Mouse (Mus musculus): Measurements from ENCODE around the gene Prr12.

The Prr12 gene

DNA sequence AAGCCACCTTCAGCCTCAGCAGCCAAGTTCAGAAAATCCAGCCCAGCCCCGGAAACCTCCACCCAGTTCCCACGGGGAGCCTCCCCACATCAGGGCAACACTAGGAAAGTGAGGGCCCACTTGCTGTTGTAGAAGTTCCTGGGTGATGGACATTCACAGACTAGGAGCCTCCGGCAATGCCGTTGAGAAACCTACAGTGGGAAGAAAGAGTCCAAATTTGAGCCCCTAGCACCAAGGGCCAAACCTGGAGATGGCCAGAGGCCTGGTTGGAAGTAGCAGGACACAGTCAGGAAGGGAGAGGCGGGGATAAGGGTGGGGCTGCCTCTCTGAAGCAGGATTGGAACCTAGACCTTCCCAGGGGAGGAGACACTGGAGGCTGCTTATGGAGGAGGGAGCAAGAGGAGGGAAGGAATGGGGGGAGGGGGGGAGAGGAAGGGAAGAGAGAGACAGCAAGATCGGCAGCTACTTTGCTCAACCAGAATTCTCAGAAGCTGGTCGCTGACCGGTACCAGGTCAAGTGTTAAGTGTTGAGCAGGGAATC lies 33.6 kb downstream of the Prr12 start:
- DNase-seq, result no peak

DNA sequence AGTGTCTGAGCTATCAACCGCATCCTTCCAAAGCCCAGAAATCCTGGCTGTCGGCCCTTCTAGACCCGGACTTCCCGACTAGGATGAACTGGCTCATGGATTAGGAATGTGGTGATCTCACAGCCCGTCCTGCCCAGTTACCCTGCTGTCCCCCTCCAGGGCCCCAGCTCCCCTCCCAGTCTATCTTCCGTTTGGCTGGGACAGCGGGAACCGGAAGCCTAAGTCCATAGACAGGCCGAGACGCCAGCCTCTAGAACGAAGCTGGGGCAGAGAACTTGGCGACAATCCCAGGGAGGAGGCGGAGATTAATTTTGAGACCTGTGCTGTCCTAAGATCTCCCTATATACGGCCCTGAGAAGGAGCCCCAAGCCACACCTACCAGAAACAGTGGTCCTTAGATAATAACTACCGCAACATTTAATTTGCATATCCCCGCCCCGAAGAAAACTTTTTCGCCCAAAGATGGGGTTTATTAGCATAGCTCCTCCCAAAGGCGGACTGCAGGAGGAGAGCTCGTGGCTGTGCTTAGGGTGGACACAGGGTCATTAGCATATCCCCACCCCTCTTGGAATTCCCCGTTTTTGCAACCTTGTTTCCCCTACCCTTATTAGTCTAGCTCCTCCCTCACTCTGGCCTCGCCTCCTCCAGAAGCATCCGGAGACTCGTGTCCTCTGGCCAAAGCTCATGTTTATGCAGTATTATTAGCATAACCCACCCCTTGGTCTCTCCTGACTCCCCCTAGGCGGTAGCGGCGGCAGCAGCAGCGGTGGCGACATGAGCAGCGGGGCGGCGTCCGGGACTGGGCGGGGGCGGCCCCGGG lies 35.2 kb downstream of the Prr12 start, which contains the start of gene Rras:
Gene Rras, plus strand, starts transcription at position 720 of the 820 bp plus-strand sequence.
- DNase-seq, result peak; percentile 92 to 97

DNA sequence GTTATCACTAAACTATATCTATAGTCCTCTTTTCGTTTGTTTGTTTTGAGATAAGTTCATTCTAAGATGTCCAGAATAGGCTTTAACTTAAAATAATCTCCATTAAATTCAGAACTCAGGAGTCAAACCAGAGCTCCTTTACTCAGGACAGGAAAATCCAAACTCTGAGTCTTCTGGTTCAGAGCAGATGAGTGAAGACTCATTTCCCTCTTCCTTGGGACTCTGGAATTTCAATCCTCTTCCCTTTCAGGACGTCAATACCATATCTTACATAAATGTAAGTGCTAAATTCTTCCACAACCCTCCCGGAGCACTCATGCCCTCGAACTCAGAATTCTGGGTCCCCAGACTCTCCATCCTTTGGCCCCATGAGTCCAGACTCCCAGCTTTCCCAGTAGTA lies 35.9 kb downstream of the Prr12 start:
- no peak for DNase-seq

DNA sequence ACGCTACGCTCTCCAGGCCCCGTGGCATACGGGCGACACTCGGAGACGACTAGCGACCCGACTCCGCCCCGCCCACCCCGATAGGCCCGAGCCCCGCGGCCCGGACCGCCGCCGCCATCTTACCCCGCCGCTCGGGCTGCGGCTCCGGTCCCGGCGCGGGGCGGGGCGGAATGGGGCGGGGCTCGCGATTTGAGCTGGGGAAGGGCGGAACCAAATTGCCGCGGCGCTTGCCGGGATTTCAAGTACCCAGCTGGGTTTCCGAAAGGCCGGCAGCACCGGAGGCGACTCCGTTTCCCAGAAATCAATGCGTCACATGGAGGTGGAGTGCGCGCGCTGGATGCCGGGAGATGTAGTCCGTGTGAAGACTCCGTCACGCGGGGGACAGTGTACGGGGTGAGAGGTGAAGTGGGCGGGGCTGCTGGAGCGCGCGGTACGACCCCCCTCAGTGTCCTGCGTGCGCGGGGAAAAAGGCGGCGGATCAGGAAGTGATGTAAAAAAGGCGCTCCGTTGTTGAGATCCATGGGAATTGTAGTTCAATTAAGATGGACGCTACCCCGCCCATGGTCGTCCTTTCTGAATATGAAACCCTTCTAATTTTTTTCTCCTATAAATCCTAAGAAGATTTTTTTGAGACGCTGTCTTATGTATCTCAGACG lies 36.6 kb downstream of the Prr12 start, which contains the start of gene Scaf1:
Gene Scaf1, minus strand, starts transcription at position 407 of the 656 bp plus-strand sequence.
- peak; percentile 98 to 99 for DNase-seq

DNA sequence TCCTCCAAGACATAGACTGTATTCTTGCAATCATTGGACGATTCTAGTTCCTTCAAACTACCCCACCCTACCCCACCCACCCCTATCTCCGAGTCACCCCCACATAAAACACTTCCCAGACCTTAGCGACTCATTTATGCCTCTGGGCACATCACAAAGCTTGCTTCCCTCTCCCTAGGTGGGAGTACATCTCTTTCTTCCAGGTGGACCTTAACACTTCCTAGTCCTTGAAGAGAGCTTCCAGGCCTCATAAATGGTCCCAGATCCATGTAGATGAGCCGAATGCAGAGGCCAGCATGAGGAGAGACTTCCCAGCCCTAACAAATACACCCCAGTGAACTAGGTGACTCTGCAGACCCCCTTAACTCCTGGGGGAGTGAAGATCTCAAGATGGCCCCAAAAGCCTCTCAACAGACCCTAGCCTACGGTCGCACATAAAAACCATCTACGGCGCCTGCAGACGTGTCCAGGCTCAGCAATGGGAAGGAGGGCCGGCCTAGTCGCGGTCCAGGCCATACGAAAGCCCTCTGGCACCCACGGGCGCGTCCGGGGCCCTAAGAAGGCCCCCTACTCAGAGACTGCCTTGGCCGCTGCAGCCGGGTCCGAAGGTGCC lies 37.2 kb downstream of the Prr12 start:
- no peak for DNase-seq

DNA sequence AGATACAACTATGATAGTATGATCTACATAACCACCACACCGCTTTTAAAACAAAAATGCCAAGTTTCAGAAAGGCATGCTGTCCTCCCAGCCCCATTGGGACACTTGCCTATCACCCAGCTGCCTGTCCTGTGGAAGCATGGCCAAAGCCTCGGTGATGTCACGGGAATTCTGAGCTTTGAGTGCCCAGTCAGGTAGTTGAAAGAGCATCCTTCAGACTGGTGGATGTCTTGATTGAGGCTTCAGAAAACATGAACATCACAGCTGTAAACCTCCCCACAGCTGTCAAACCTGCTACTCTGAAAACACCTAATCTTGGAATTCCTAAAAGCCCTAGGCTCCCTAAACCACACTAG lies 38.6 kb downstream of the Prr12 start:
- no peak for DNase-seq

DNA sequence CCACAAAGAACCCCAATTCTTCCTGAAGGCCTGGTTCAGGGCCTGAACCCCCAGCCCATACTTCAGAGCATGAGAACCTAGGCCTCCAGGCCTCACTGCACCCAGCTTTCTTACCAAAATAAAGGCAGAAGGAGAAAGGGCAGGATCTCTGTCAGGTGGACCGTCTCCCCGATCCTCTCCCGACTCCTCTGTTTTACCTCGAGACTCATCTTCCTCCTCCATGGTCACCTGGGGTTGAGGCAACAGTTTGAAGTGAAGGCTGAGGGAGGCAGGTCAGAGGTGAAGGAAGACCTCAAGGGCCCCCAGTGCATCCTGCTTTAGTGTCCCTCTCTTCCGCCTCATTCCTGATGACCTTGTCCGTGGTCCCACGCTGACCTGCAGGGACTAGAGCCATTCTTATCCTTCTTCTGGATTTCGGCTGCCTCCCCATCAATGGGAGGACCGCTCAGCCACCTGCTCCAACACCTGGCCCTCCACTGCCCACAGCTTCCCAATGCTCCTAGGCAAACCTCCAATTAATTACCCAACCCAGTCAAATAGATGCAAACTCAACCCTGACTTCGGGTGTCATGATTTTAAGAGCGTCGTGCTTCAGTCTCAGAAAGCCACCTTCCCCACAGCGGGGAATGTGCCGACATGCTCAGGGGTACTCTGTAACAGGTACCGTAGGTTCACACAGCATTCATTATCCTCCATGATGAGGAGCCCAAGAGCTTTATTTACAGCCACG lies 39.1 kb downstream of the Prr12 start:
- no peak for DNase-seq

DNA sequence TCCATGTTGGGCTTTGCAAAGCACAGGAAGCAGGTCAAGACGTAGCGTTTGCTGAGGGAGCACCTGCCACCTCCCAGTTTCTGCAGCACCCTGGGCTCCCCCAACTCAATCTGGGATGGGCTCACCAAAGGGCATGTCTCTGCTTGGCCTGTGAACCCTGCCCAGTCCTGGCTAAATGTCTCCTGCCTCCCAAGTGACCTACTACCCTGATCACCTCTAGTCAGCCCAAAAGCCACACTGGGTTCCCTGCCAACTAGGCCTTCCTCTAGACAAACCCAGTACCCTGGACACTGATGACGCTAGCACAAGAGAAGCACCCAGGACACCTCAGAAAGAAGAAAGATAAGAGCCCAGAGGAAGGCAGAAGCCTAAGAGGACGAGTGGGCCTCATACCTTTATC lies 39.9 kb downstream of the Prr12 start:
- DNase-seq, result no peak

DNA sequence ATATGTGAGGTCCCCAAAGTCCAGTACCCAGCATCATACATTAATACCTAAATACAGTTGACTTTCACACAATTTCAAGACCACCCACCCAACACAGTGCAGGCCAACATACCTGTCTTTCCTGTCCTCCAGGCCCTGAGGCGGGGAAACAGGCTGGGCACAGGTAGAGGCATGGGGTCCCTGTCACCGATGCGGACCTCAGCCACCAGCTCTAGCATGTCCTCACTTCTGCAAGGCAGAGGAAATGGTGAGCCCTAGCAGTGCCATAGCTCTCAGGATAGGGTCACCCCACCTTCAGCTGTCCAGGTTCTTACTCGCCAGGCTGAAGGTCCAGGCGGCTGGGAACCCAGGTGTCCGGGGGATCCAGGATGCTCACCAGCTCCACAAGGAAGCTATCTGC lies 40.7 kb downstream of the Prr12 start:
- no peak for DNase-seq

DNA sequence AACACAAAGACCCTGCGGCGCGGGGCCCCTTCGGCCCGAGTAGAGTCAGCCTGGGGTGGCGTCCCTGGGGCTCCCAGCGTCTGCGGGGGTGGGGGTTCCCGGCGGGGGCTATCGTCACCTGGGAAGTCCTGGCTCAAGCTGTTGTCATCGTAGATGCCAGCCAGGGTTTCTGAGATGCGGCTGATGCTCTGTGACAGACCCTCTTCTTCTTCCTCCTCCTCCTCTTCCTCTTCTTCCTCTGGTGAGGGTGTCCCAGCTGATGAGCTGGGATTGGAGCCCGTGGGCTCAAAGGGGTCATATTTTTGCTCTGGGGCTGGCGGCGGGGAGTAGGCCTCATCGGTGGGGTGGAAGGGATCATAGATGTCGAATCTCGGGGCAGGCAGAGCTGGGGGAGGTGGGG lies 44.3 kb downstream of the Prr12 start:
- DNase-seq, result no peak

DNA sequence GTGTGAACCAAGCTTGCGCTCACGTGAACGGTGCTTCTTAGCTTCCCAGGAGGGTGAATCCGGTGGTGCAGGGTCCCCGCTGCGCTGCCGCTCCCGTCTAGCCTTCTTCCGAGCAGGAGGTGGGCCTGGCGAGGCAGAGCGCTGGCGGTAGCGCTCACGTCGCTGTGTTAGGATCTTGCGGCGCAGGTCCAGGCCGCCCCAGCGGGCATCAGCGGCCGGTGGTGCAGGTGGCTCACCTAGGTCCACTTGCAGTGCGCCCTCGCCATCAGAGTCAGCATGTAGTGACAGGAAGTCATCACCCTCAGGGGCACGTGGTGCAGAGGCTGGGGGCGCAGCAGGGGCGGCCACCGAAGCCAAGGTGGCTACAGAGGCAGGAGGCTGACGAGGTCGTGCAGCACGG lies 44.8 kb downstream of the Prr12 start:
- DNase-seq, result no peak

DNA sequence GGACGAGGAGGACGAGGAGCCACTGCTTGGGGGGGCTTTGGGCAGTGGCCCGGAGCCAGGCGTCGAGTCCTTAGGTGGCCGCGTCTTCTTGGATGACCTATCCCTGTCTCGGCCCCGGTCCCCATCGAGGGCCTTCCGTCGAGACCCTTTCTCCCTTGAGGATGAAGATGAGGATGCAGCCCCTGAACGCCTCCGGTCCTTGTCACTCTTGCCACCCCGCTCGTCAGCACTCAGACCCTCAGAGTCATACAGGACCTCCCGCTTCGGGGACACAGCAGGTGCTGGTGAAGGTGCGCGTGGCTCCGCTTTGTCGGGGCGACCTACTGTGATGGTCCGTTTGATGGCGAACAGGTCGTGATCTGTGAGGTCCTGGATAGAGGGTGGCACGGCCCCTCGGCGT lies 45.5 kb downstream of the Prr12 start:
- DNase-seq, result no peak

DNA sequence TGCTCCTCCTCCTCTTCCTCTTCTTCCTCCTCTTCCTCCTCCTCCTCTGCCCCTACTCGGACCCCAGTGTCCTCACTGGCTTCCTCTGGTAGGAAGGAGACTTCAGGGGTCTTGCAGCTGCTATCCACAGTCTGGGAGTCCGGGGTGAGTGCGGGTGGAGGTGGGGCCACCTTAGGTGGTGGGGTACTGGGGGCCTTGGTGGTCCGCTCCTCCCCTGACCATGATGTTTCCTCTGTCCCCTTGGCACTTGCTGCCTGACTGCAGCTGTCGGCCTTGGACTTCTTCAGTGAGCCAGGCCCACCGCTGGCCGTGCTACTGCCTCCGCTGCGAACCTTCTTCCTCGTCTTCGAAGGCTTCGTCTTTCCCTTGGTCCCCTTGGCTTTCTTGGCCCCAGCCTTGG lies 46.2 kb downstream of the Prr12 start:
- no peak for DNase-seq

DNA sequence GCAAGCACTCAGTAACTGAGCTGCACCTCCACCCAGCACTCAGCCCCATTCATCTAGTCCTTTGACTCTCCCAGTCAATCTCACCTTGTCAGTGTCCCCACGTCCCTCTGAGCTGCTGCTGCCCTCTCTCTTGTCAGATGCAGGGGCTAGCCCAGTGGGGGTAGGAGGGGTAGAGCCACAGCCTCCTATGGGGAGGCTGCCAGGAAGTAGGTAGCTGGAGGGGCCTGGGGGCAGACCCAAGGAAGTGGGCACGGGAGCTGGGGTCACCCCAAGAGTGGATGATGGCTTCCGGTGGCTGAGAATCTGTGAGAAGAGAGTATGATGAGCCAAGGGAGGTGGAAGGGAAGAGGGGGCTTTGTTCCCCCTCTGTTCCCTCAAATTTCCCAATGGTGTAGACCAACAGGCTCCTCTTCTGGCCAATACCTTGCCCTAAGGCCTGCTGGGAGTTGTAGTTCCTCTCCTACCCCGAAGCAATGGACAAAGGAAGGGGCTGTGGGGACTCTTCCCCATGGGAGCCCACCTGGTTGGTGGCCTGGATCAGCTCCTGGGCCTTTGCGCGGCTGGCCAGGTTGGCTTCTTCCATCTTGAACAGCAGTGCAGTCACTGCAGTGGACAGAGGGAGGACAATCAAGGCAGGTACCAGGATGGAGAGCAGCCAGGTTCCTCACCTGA lies 47.2 kb downstream of the Prr12 start:
- no peak for DNase-seq

DNA sequence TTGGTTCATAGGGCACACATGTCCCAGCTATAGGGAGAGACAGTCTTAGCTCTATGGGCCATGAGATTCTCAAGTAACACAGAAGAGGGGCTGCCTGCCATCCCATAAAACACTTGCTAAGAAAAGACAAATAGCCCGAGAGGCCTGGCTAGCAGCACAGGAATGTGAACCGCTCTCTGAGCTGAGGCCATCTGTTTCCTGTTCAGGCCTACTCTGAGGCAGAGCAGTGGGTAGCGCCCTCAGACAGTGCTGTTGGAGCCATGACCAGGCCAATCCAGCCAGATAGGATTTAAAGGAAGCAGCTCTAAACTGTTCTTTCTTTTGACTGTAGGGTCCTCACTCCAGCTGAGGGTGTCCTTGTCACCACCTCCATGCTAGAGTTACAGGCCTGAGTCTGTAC lies 48.1 kb downstream of the Prr12 start:
- DNase-seq, result no peak

DNA sequence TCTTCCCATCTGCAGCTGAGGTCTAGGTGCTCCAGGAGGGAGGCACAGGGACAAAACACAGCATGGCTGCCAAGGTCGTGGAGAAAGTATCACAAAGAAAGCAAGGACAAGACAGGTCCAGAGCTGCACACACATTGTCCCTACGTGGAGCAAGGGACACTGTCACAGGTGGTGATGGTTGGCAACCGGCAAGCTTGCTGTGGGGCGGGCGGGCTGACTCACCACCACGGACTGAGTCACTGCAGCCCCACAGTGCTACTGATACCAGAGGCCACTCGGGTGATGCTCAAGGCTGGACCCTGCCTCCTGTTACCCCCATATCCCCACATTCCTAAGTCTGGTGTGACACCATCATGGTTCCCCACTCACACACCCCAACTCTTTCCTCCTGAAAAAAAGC lies 50.2 kb downstream of the Prr12 start:
- DNase-seq, result no peak

DNA sequence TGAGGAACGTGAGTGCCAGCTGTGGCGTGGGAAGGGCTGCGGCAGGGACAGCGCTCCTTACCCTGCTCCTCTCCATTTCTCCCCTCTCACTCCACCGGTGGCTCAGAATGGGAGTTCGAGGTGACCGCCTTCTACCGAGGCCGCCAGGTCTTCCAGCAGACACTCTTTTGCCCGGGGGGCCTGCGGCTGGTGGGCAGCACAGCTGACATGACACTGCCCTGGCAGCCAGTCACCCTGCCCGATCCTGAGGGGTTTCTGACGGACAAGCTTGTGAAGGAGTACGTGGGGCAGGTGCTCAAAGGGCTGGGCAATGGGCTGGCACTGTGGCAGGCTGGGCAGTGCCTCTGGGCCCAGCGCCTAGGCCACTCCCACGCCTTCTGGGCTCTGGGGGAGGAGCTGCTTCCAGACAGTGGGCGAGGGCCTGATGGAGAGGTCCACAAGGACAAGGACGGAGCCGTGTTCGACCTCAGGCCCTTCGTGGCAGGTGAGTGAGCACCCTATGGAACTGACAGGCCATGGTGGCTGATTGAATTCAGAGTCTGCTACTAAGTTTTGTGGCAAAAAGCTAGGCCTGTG lies 52.1 kb downstream of the Prr12 start:
- DNase-seq, result no peak

DNA sequence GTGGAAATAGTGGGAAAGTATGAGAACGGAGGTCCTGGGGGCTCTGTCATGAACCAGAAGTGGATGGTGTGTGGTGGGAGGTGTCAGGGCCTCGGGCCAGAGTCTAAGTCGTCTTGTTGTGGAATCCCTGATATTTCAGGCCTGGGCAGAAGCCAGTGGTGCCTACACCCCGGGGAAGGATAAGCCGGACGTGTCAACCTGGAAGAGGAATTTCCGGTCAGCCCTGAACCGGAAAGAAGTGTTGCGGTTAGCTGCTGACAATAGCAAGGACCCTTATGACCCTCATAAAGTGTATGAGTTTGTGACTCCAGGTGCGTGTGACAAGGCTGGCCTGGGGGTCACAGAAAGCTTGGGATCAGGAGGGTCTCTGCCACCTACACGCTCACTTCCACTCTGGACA lies 52.9 kb downstream of the Prr12 start:
- no peak for DNase-seq

DNA sequence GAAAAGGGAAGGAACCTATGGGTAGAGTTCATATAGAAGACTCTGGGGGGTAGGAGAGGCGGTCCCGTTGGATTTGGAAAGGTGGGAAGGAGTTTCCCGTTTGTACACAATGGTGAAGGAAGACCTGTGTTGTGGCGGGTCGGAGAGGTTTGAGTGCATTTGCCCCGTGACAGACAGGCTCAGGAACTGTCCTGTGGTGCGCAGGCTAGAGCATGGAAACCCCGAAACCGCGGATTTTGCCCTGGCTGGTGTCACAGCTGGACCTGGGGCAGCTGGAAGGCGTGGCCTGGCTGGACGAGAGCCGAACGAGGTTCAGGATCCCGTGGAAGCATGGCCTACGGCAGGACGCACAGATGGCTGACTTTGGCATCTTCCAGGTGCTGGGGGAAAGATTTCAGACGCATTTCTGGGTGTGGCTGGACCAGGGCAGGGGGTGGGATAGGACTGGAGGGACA lies 54.2 kb downstream of the Prr12 start, which contains the start of gene Bcl2l12:
Gene Bcl2l12, minus strand, starts transcription at position 212 of the 455 bp plus-strand sequence.
- peak in 1 of 2 experiments; percentile 20 for DNase-seq

DNA sequence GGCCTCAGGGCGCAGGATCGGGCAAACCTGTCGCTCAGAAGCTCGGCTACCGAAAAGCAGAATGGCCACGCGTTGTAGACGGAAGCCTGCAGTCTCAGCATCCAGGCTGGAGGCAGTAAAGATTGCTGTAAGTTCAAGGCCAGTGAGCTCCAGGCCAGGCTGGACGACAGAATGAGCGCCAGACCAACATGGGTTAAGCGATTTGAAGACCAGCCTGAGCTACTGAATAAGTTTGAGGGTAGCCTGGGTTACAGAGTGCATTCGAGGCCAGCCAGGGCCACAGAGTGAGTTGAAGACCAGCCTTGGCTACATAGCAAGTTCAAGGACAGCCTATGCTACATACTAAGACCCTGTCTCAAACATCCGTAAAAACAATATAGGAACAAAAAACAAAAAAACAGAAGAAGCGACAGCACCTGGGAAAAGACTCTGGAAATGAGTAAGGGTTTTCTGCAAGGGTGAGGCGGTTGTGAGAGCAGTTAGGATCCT lies 54.7 kb downstream of the Prr12 start:
- DNase-seq, result no peak

DNA sequence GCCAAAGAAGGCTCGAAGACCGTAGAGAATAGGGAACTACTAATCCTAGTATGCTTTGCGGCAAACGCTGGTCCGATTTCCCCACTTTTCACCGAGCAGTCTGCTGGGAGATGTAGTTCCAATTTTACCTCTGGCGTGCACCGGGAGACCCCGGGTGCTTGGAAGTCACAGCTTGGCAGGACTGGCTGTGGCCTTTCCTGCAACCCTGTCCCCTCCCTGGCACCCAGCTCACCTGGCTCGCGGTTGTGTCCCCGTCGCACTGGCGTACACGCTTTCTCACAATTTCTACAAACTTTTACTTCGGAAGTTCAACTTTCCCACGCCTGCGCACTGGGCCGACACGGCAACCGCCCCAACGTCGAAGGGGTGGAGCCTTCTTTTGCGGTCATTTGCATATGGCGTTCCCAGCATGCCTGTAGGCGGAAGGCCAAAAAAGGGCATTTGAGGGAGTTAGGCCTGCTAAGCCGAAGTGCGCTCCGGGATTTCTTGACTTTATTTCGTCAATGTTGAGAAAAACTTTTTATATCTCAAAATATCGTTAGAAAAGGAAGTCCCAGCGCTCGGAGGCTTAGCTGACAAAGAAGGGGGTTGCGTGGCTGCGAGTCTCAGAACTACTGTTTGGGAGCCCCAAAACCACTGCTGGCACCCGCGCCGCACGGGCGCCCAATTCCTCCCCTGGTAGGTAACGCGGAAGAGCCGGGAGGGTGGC lies 55.3 kb downstream of the Prr12 start, which contains the start of gene Irf3:
Gene Irf3, plus strand, starts transcription at position 418 of the 709 bp plus-strand sequence.
- peak; percentile 97 to 98 for DNase-seq
